21 mouse cellular contexts compared by ENCODE assay signal in the genomic region with DNA sequence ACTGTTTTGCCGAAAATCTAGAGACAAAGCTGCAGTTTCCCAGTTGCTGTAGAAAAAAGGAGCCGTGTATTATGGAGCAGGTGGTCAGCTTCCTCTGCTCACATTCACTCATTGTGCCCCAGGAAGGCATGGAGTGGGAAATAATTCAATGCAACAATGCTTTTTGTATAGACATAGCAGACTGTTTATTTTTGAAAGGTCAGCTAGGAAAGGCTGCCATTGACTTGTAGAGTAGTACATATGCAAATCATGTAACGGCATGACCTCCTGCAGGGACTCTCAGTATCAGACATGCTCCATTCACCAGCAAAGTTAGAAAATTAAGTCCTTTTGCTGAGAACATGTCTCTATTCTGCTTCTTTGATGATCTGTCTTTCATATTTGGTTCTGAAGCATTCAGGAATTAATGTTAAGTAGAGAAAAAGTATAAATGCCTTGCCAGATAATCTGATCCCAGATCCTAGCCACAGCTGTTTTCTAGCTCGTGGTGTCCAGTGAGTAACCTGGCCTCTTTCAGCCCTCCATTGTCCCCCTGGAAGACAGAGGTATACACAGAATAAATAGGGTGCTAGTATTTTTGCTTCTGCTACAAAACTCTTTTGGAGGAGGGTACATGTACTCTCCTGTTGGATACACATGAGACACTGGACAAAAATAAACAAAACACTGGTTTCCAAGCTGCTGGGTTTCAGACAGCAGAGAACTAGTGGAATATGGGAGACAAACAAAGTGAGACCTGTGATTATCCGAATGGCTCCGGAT.
A peak's percentile ranks its signal among the peaks of the same experiment; 100 is the strongest.
DNase-seq lines count a peak whose midpoint lies in the region; ATAC-seq and TF ChIP-seq lines count a peak whose summit lies in the region.
"Had no signal": no experiment of that assay in that cellular context is flagged by ENCODE, and none has a peak within 500 bp of the region (broad histone marks: within the 10 kb centered on the region; RNA-seq: fewer than 3 reads in every experiment).

No protein-coding gene starts in this region.

- no peaks in the 10 kb centered on the region for H3K4me1 ChIP-seq in hindbrain, embryonic 11.5 days (replicated peaks; ENCODE audit: control insufficient read depth, insufficient read depth, low read length)
- peaks cover 14% of the 10 kb centered on the region for H3K4me1 ChIP-seq in hindbrain, embryonic 13.5 days (replicated peaks)
- H3K4me1 ChIP-seq in neural tube, embryonic 11.5 days (ENCODE audit: control insufficient read depth, insufficient read depth, low read length), result no peaks in the 10 kb centered on the region
- peaks cover 5% of the 10 kb centered on the region for H3K4me1 ChIP-seq in neural tube, embryonic 15.5 days
- H3K4me1 ChIP-seq: forebrain, embryonic 13.5 days; heart, embryonic 15.5 days had no signal

- peak; percentile 16 for DNase-seq in embryo, embryonic 11 days
- no peak for DNase-seq in embryo, embryonic 10 days (ENCODE audit: low spot score)
- DNase-seq in hindbrain, embryonic 11.5 days (ENCODE audit: low spot score), result peak; percentile 22
- no peak for DNase-seq in neural tube, embryonic 11.5 days (ENCODE audit: low spot score)
- peak; percentile 53 for DNase-seq in brain, embryonic 14.5 days (ENCODE audit: low read depth)
- DNase-seq: adrenal gland, postnatal 10 days; cerebellum, adult 18-20 months; cerebellum, adult 9-11 months; cerebellum, postnatal 36 days; gastrocnemius, postnatal 14 days; heart, adult 2 months; heart, postnatal 14 days; kidney, adult 11 months had no signal

- no peaks in the 10 kb centered on the region for H3K9me3 ChIP-seq in hindbrain, embryonic 11.5 days (ENCODE audit: control insufficient read depth, low read length)
- H3K9me3 ChIP-seq in hindbrain, embryonic 13.5 days, result no peaks in the 10 kb centered on the region
- no peaks in the 10 kb centered on the region for H3K9me3 ChIP-seq in neural tube, embryonic 11.5 days (ENCODE audit: control insufficient read depth, low read length)
- H3K9me3 ChIP-seq in neural tube, embryonic 15.5 days (replicated peaks), result no peaks in the 10 kb centered on the region
- H3K9me3 ChIP-seq: embryonic facial prominence, embryonic 13.5 days; forebrain, embryonic 13.5 days; heart, embryonic 15.5 days had no signal

- no peaks in the 10 kb centered on the region for H3K27me3 ChIP-seq in hindbrain, embryonic 11.5 days (ENCODE audit: control insufficient read depth, insufficient read depth, low read length)
- H3K27me3 ChIP-seq in hindbrain, embryonic 13.5 days, result 0 out of 2 replicates have a peak, but pooled peaks cover under 1% of the 10 kb centered on the region
- no peaks in the 10 kb centered on the region for H3K27me3 ChIP-seq in neural tube, embryonic 11.5 days (ENCODE audit: control insufficient read depth, insufficient read depth, low read length)
- no peaks in the 10 kb centered on the region for H3K27me3 ChIP-seq in neural tube, embryonic 15.5 days (replicated peaks)
- H3K27me3 ChIP-seq: embryonic facial prominence, embryonic 13.5 days; forebrain, embryonic 13.5 days; heart, embryonic 15.5 days had no signal

- no peaks in the 10 kb centered on the region for H3K36me3 ChIP-seq in hindbrain, embryonic 11.5 days (ENCODE audit: control insufficient read depth, insufficient read depth, low read length)
- no peaks in the 10 kb centered on the region for H3K36me3 ChIP-seq in hindbrain, embryonic 13.5 days
- no peaks in the 10 kb centered on the region for H3K36me3 ChIP-seq in neural tube, embryonic 11.5 days (ENCODE audit: control insufficient read depth, insufficient read depth, low read length)
- H3K36me3 ChIP-seq in neural tube, embryonic 15.5 days, result no peaks in the 10 kb centered on the region
- H3K36me3 ChIP-seq: embryonic facial prominence, embryonic 13.5 days; heart, embryonic 15.5 days had no signal

- H3K9ac ChIP-seq in hindbrain, embryonic 11.5 days (ENCODE audit: low read depth, low read length), result no peak overlapping the region
- H3K9ac ChIP-seq in hindbrain, embryonic 13.5 days, result no peak overlapping the region
- H3K9ac ChIP-seq in neural tube, embryonic 11.5 days (ENCODE audit: low read length), result no peak overlapping the region
- no peak overlapping the region for H3K9ac ChIP-seq in neural tube, embryonic 15.5 days (replicated peaks)
- H3K9ac ChIP-seq: embryonic facial prominence, embryonic 13.5 days; forebrain, embryonic 13.5 days; heart, embryonic 15.5 days had no signal

- WGBS in hindbrain, embryonic 11.5 days, result 53% methylated on average over 6 of the region's 6 CpGs
- WGBS in hindbrain, embryonic 13.5 days, result 39% methylated on average over 6 of the region's 6 CpGs
- WGBS in neural tube, embryonic 11.5 days, result 53% methylated on average over 6 of the region's 6 CpGs
- 40% methylated on average over 6 of the region's 6 CpGs for WGBS in neural tube, embryonic 15.5 days

- no peak overlapping the region; the same call in 1 of the 2 replicates for H3K27ac ChIP-seq in hindbrain, embryonic 11.5 days (ENCODE audit: low read depth, low read length)
- H3K27ac ChIP-seq in hindbrain, embryonic 13.5 days, result no peak overlapping the region
- H3K27ac ChIP-seq in neural tube, embryonic 11.5 days (ENCODE audit: low read depth, low read length), result no peak overlapping the region
- H3K27ac ChIP-seq in neural tube, embryonic 15.5 days (replicated peaks), result no peak overlapping the region
- H3K27ac ChIP-seq: embryonic facial prominence, embryonic 13.5 days; forebrain, embryonic 13.5 days; heart, adult 2 months; heart, embryonic 15.5 days; hindbrain, postnatal 0 days had no signal

- H3K4me2 ChIP-seq in hindbrain, embryonic 11.5 days (replicated peaks; ENCODE audit: low read depth, low read length), result no peak overlapping the region
- no peak overlapping the region for H3K4me2 ChIP-seq in hindbrain, embryonic 13.5 days
- H3K4me2 ChIP-seq in neural tube, embryonic 11.5 days (ENCODE audit: low read depth), result no peak overlapping the region
- no peak overlapping the region for H3K4me2 ChIP-seq in neural tube, embryonic 15.5 days
- H3K4me2 ChIP-seq: embryonic facial prominence, embryonic 13.5 days; forebrain, embryonic 13.5 days; heart, embryonic 11.5 days; heart, embryonic 15.5 days had no signal

- no peak for TF ChIP-seq CTCF in brain, embryonic 14.5 days (IDR thresholded peaks at IDR 0.05; ENCODE audit: borderline replicate concordance, extremely low read depth, insufficient read depth, insufficient read length)

- peak; percentile 78 for ATAC-seq in hindbrain, embryonic 11.5 days (ENCODE audit: low FRiP score)
- no peak for ATAC-seq in hindbrain, embryonic 13.5 days (ENCODE audit: low FRiP score)
- peak; percentile 65 for ATAC-seq in neural tube, embryonic 11.5 days (ENCODE audit: insufficient read depth, low FRiP score, low TSS enrichment)
- ATAC-seq in neural tube, embryonic 15.5 days (ENCODE audit: low FRiP score), result no peak
- ATAC-seq in frontal cortex, adult (ENCODE audit: low TSS enrichment), result no peak
- ATAC-seq: forebrain, embryonic 13.5 days; hindbrain, postnatal 0 days had no signal

- no peak for TF ChIP-seq POLR2A in brain, embryonic 14.5 days (IDR thresholded peaks at IDR 0.05; ENCODE audit: borderline replicate concordance, extremely low read depth, insufficient read depth, insufficient read length, poor library complexity, severe bottlenecking)

- no peak overlapping the region for H3K4me3 ChIP-seq in hindbrain, embryonic 11.5 days (ENCODE audit: low read depth, low read length)
- H3K4me3 ChIP-seq in hindbrain, embryonic 13.5 days, result no peak overlapping the region
- no peak overlapping the region for H3K4me3 ChIP-seq in neural tube, embryonic 11.5 days (ENCODE audit: low read depth, low read length)
- H3K4me3 ChIP-seq in neural tube, embryonic 15.5 days (replicated peaks), result no peak overlapping the region
- H3K4me3 ChIP-seq: embryonic facial prominence, embryonic 13.5 days; forebrain, embryonic 13.5 days; heart, adult 2 months; heart, embryonic 15.5 days had no signal

Comparison
In these comparisons a context has a peak if more than half of its experiments do, and no peak if none do; other contexts are left out.
1. DNase-seq: peak in embryo, embryonic 11 days (single experiment), hindbrain, embryonic 11.5 days (single experiment) and brain, embryonic 14.5 days (single experiment); none in embryo, embryonic 10 days (single experiment) and neural tube, embryonic 11.5 days (single experiment).
2. ATAC-seq: peak in hindbrain, embryonic 11.5 days (single experiment) and neural tube, embryonic 11.5 days (single experiment); none in hindbrain, embryonic 13.5 days (single experiment), neural tube, embryonic 15.5 days (single experiment) and frontal cortex, adult (single experiment).